ENCODE assay signal across 18 mouse cellular contexts in the genomic region with DNA sequence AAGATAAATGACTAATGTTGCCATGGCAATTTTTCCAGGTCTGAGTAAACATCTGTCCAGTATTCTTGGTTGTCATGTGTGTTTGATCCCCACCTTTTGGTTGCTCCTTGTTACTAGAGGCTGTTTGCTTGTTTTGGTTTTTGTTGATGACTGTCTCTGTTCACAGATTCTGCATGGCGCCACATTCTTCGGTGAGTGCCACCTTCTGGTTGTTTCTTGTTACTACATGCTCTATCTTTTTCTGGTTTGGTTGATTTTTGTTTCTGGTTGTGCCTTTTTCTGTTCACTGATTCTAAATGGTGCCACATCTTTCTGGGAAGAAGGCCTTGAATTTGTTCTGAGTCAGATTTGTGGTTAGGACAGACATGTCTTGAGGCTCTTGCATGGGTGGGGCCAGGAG. TPM values are rescaled to one million over a fixed set of nuclear protein-coding genes. Genes with fewer than 3 reads are reported as not detected.
"Had no signal": no experiment of that assay in that cellular context is flagged by ENCODE, and none has a peak within 500 bp of the region (broad histone marks: within the 10 kb centered on the region; RNA-seq: fewer than 3 reads in every experiment).

No protein-coding gene starts in this region.

- H3K4me2 ChIP-seq: limb, embryonic 15.5 days; liver, embryonic 13.5 days had no signal

- H3K27me3 ChIP-seq: limb, embryonic 15.5 days; liver, embryonic 13.5 days had no signal

- H3K4me3 ChIP-seq: left cerebral cortex, adult 2 months; limb, embryonic 15.5 days; liver, embryonic 13.5 days had no signal

- H3K9me3 ChIP-seq: limb, embryonic 15.5 days had no signal

- H3K9ac ChIP-seq: limb, embryonic 15.5 days; liver, embryonic 13.5 days had no signal

- DNase-seq: kidney, adult 9 months; kidney, postnatal 10 days; kidney, postnatal 4 days; liver, embryonic 13.5 days; lung, adult 18-20 months; midbrain, embryonic 14.5 days; right cerebral cortex, postnatal 14 days; thymus, postnatal 4 days had no signal

- H3K27ac ChIP-seq: left cerebral cortex, adult 2 months; limb, embryonic 15.5 days; liver, embryonic 13.5 days had no signal

- H3K4me1 ChIP-seq: limb, embryonic 15.5 days; liver, embryonic 13.5 days had no signal

- H3K36me3 ChIP-seq: limb, embryonic 15.5 days; liver, embryonic 13.5 days had no signal

RNA-seq across cellular contexts. Expression of a gene that starts 7.1 kb away (rescaled TPM):
- total RNA-seq: layer of hippocampus, postnatal 25 days; left cerebral cortex, adult 2 months; left cerebral cortex, postnatal 14 days; megakaryocyte-erythroid progenitor cell, adult 5-6 weeks had no signal
- polyA plus RNA-seq: limb, embryonic 11.5 days; limb, embryonic 15.5 days; liver, embryonic 13.5 days; lung, embryonic 16.5 days; midbrain, embryonic 14.5 days; neural tube, embryonic 14.5 days; spleen, adult 2 months; stomach, embryonic 16.5 days had no signal

RNA-seq across cellular contexts. Expression of a gene that starts 42.7 kb away (rescaled TPM):
- total RNA-seq: layer of hippocampus, postnatal 25 days; left cerebral cortex, adult 2 months; left cerebral cortex, postnatal 14 days; megakaryocyte-erythroid progenitor cell, adult 5-6 weeks had no signal
- polyA plus RNA-seq: limb, embryonic 11.5 days; liver, embryonic 13.5 days; midbrain, embryonic 14.5 days; neural tube, embryonic 14.5 days; spleen, adult 2 months; stomach, embryonic 16.5 days had no signal

RNA-seq across cellular contexts. Expression of a gene that starts 58.0 kb away (rescaled TPM):
- total RNA-seq: layer of hippocampus, postnatal 25 days; left cerebral cortex, adult 2 months; left cerebral cortex, postnatal 14 days; megakaryocyte-erythroid progenitor cell, adult 5-6 weeks had no signal
- polyA plus RNA-seq: limb, embryonic 11.5 days; limb, embryonic 15.5 days; liver, embryonic 13.5 days; lung, embryonic 16.5 days; midbrain, embryonic 14.5 days; neural tube, embryonic 14.5 days; spleen, adult 2 months; stomach, embryonic 16.5 days had no signal
